Mouse (Mus musculus) heart, adult 9 months (tissue): ENCODE data around the gene Lcp1.
"Not testable (repeated sequence)": the region's sequence is repeated elsewhere in the genome, so short reads cannot be mapped to it uniquely, and the experiment has no call there.

Experiments used
- DNase-seq, 2 experiments: peaks; one replicate each; pipeline ENCODE4 v3.0.0; 2022; ENCODE audit warnings: low spot score in 2 of 2

The Lcp1 gene

GRCm38 (mm10) chr14:75130501-75131318 lies at the start of gene Lcp1, which contains the start of gene Lrrc63:
Lcp1 (plus strand) TSS chr14:75131101.
Lrrc63 (minus strand) TSS chr14:75130881.
- peak; percentile 67 to 73 for DNase-seq

DNA sequence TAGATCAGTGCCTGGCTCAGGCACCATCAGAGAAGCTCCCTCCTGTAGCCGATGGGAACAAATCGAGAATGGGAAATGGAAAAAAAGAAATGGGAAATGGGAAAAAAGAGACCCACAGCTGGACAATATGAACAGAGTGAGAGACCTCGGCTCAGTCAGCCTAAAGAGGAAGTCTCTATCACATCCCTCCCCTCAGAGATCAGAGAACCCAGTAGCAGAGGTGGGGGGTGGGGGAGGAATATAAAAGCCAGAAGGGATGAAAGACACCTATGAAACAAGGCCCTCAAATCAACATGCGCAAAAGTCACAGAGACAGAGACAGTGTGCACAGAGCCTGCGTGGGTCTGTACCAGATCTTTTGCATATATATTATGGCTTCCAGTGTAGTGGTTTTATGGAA lies 27.9 kb upstream of the Lcp1 start:
- no peak for DNase-seq

DNA sequence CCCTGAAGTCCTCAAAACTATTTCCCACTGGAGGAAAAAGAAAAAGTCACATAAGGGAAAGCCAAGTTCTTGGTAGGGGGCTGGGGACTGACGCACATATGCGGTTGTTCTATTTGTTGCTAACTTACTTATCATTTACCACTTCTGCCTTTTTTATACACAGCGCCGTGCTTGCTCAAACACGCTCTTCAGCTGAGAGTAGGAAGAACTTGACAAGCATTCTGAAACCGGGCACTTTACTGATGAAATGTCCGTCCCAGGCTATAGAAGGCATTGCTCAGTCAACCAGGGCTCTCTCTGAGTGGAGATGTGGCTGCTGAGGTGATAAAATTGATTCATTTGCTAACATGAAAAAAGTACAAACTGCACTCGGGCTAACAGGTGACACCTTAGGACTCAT lies 9.2 kb upstream of the Lcp1 start:
- no peak for DNase-seq

- DNase-seq: no peak
Measured at GRCm38 (mm10) chr14:75131324-75131935, 529 bp downstream of the Lcp1 start.

GRCm38 (mm10) chr14:75136119-75136966 lies 5.4 kb downstream of the Lcp1 start:
- DNase-seq: peak in 1 of 2 experiments; percentile 1

GRCm38 (mm10) chr14:75138503-75138902 lies 7.6 kb downstream of the Lcp1 start:
- no peak for DNase-seq

GRCm38 (mm10) chr14:75139225-75139624 lies 8.3 kb downstream of the Lcp1 start:
- no peak for DNase-seq

- DNase-seq: not testable (repeated sequence)
Measured at GRCm38 (mm10) chr14:75147706-75148105, 16.8 kb downstream of the Lcp1 start.

DNA sequence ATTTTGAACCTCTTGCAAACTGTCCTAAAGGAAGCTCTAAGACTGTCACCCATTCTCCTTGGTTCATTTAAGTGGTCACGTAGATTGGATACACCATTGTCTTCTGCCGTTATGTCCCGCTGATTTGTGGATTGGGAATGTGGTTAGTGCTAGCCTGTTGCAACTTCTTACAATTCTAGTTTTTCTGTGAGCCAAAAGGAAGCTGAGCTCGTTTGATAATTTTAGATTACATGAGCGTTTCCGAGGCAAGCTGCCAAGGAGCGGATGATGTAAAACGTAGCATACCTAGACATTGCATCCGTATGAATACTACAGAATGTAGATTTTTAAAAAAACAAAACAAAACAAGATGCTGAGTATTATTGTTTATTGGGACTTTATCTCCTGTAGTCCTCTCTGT lies 17.3 kb downstream of the Lcp1 start:
- no peak for DNase-seq

DNA sequence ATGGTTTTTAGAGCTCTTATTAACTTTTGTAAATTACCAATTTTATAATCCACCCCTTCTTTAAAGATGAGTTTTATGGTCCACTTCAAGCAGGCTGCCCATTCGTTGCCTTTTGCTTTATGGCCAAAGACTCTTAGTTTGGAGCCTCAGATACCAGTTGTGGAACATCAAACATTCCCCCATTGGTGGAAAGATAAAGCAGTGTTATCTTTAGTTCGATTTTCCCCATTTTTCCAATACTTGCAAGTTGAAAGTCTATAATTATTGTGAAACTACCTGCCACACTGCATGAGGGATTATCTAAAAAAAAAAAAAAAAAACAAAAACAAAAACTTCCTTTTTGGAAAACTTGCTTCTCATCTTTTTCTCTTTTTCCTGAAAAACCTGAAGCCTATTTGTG lies 19.8 kb downstream of the Lcp1 start:
- no peak for DNase-seq

DNA sequence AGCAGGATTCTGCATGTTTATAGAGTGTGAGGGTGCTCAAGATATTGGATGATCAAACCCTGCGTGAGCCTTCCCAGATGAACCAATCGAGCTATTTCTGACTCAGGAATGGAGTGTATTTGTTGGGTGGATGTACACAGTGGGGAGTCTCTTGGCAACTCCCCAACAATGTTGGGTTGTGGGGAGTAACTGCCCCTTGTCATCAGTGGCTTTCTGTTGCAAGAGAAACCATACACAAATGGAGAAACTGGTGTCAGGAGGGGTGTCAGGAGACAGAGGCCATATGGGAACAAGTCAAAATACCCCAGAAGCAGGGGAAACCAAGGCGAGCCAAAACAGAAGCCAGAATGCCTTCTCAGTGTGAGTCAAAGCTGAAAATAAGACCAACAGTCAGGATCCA lies 20.2 kb downstream of the Lcp1 start:
- DNase-seq: no peak

GRCm38 (mm10) chr14:75154481-75154880 lies 23.6 kb downstream of the Lcp1 start:
- no peak for DNase-seq

GRCm38 (mm10) chr14:75159375-75159774 lies 28.5 kb downstream of the Lcp1 start:
- no peak for DNase-seq

GRCm38 (mm10) chr14:75163866-75164265 lies 33.0 kb downstream of the Lcp1 start:
- no peak for DNase-seq

- DNase-seq: no peak
Measured at GRCm38 (mm10) chr14:75164345-75164744, 33.4 kb downstream of the Lcp1 start.

GRCm38 (mm10) chr14:75165574-75166131 lies 34.8 kb downstream of the Lcp1 start:
- no peak for DNase-seq

- DNase-seq: no peak
Measured at GRCm38 (mm10) chr14:75168501-75168900, 37.6 kb downstream of the Lcp1 start.

DNA sequence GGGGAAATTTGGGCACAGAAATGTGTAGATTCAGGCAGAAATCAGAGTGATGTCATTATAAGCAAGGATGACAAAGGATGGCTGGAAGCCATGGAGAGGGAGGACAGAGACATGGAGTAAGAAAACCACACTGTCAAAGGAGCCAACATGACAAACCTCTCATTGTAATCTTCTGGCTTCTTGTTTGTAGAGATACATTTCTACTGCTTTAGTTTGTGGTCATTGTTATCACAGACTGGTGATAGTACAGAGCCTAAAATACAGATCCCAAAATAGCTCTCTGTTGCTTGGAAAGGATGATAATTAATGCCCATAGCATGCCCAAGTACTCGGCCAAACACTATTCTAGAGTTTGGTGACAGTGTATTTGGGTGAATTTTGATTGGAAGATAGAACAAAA lies 39.6 kb downstream of the Lcp1 start:
- no peak for DNase-seq

GRCm38 (mm10) chr14:75174296-75174695 lies 43.4 kb downstream of the Lcp1 start:
- no peak for DNase-seq

GRCm38 (mm10) chr14:75174731-75175555 lies 44.0 kb downstream of the Lcp1 start:
- DNase-seq: no peak

DNA sequence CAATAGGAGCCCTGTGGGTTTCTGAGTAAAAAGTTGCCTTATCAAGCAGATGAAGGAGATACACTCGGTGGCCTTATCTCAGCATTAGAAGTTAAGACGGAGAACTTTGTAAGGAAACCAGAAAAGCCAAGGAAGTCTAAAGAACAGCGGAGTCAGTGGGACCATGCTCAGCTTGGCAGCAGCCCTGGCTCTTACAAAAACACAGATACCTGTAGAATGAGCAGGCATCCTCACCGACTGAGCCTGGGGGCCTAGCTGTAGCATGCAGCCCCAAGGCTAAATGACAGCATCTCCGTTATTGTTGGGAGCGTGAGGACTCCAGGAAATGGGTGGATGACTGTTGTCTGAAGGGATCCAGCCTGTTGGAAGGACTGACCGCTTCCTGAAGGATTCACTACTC lies 44.9 kb downstream of the Lcp1 start:
- no peak for DNase-seq
